Mouse (Mus musculus) heart, embryonic 15.5 days (tissue): ENCODE measurements around the gene Gm9918. TPM values are rescaled to one million over a fixed set of nuclear protein-coding genes. Genes with fewer than 3 reads are reported as not detected.
"Not testable (repeated sequence)": the region's sequence is repeated elsewhere in the genome, so short reads cannot be mapped to it uniquely, and the experiment has no call there.

ENCODE experiments used
- ATAC-seq: fragments of 200-750 bp; cut with Nextera tagmentation; replicated peaks from 2 replicates; pipeline ENCODE4 v1.8.0; 2017; ENCODE audit warnings: low read depth, moderate TSS enrichment; ENCODE audit not compliant: insufficient number of reproducible peaks, insufficient read depth, low FRiP score
- H3K27ac ChIP-seq: fragments of 300-500 bp; sonication (generic); 2 replicates; pipeline ENCODE4 v1.5.1; 2015; ENCODE audit warnings: mild to moderate bottlenecking, inconsistent platforms
- H3K27me3 ChIP-seq: fragments of 300-500 bp; sonication (generic); 2 replicates; pipeline ENCODE4 v1.6.1; 2015; ENCODE audit warnings: inconsistent platforms
- H3K36me3 ChIP-seq: fragments of 300-500 bp; sonication (generic); 2 replicates; pipeline ENCODE4 v1.6.1; 2015; ENCODE audit warnings: mild to moderate bottlenecking, inconsistent platforms
- H3K4me1 ChIP-seq: fragments of 300-500 bp; sonication (generic); replicated peaks from 2 replicates; pipeline ENCODE4 v1.6.1; 2015; ENCODE audit warnings: inconsistent platforms
- H3K4me2 ChIP-seq: fragments of 300-500 bp; sonication (generic); 2 replicates; pipeline ENCODE4 v1.6.1; 2015; ENCODE audit warnings: inconsistent platforms, mild to moderate bottlenecking, moderate library complexity
- H3K4me3 ChIP-seq: fragments of 300-500 bp; sonication (generic); 2 replicates; pipeline ENCODE4 v1.5.1; 2015; ENCODE audit warnings: mild to moderate bottlenecking, inconsistent platforms
- H3K9ac ChIP-seq: fragments of 300-500 bp; sonication (generic); 2 replicates; pipeline ENCODE4 v1.6.1; 2015; ENCODE audit warnings: mild to moderate bottlenecking, inconsistent platforms
- H3K9me3 ChIP-seq: fragments of 300-500 bp; sonication (generic); replicated peaks from 2 replicates; pipeline ENCODE4 v1.6.1; 2016; ENCODE audit warnings: inconsistent platforms
- WGBS: fragments of 180-500 bp; shearing (Covaris S2); methylation state at CpG from one replicate; pipeline ENCODE4 v1.1.7; 2015; ENCODE audit warnings: mixed read lengths; 5-methylcytosine and 5-hydroxymethylcytosine counted together
- polyA plus RNA-seq: library from polyadenylated mRNA; unstranded; fragments of >200 nt; fragmentation: Nextera tagmentation; extraction: Ambion mirVana; gene quantifications from 2 replicates; pipeline ENCODE4 v1.2.1, GENCODE M21; 2015

Gene Gm9918
- not detected in 2 replicates for polyA plus RNA-seq

DNA sequence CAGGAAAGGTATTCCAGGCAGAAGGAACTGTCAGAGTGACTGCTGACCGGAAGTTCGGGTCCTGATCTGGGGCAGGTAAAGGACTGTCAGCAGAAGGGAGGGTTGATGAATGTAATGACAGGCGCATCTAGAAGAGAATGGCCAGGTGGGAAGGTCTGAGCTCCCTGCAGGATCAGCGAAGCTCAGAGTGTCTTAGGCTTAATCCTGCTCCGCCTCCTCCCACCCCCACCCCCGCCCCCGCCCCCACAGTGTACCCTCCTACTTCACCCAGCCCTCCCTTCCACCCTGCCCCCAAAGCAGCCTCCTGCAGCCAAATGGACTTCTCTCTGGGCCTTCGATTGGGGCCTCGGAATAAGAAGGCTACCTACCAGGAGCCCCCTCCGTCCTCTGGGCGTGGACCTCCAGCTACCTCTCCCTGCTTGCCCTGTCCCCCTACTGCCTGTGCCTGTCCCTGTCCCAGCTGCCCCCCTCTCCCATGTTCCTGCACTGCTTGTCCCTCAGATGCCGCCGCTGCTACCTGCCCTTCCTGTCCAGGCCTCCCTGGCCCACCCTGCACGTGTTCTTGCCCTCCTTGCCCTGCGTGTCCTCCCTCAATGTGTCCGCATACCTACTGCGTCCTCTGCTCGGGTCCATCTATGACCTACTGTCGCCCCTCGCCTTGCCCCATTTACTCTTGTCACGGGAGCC, at the start of gene Gm9918:
Gene Gm9918, plus strand, starts transcription at position 290 of the 687 bp plus-strand sequence.
- WGBS: 10% methylated on average over 21 of the region's 21 CpGs
- no peak; the same call in 1 of the 2 replicates for ATAC-seq
- peaks cover 8% of the 10 kb centered on the region for H3K4me1 ChIP-seq
- H3K4me3 ChIP-seq: peak within 1 kb of the TSS; percentile 23
- H3K27me3 ChIP-seq: peaks cover 14% of the 10 kb centered on the region
- no peaks in the 10 kb centered on the region for H3K36me3 ChIP-seq
- peak within 1 kb of the TSS; percentile 55 for H3K4me2 ChIP-seq
- no peaks in the 10 kb centered on the region for H3K9me3 ChIP-seq
- H3K9ac ChIP-seq: no peak within 1 kb of the TSS
- no peak within 1 kb of the TSS for H3K27ac ChIP-seq

- 54% methylated on average over 10 of the region's 10 CpGs for WGBS
- no peak for ATAC-seq
- Histone ChIP-seq H3K9me3 (no peaks in the 10 kb centered on the region), H3K27ac (no peak overlapping the region), H3K4me2 (no peak overlapping the region), H3K27me3 (peaks cover 23% of the 10 kb centered on the region), H3K36me3 (no peaks in the 10 kb centered on the region), H3K4me3 (no peak overlapping the region), H3K4me1 (peaks cover 12% of the 10 kb centered on the region), H3K9ac (no peak overlapping the region)
Measured at GRCm38 (mm10) chr15:102222386-102222785, 48.0 kb upstream of the Gm9918 start.

- Histone ChIP-seq H3K27ac (no peak overlapping the region), H3K9ac (peak overlapping the region; percentile 48), H3K4me2 (peak overlapping the region; percentile 82), H3K9me3 (no peaks in the 10 kb centered on the region), H3K4me3 (peak overlapping the region; percentile 48), H3K36me3 (no peaks in the 10 kb centered on the region), H3K4me1 (peaks cover 12% of the 10 kb centered on the region), H3K27me3 (peaks cover 23% of the 10 kb centered on the region)
- WGBS: 2% methylated on average over 43 of the region's 43 CpGs
- ATAC-seq: peak; percentile 81
Measured at GRCm38 (mm10) chr15:102224186-102224991, 46.0 kb upstream of the Gm9918 start.

GRCm38 (mm10) chr15:102224992-102225617, 45.3 kb upstream of the Gm9918 start:
- no peak overlapping the region for H3K27ac ChIP-seq
- no peaks in the 10 kb centered on the region for H3K9me3 ChIP-seq
- peaks cover 23% of the 10 kb centered on the region for H3K27me3 ChIP-seq
- ATAC-seq: 0 out of 2 replicates have a peak, but pooled peaks have one; percentile 25
- H3K36me3 ChIP-seq: no peaks in the 10 kb centered on the region
- 8% methylated on average over 19 of the region's 21 CpGs for WGBS
- H3K4me3 ChIP-seq: peak overlapping the region; percentile 48
- H3K9ac ChIP-seq: peak overlapping the region; percentile 48
- H3K4me1 ChIP-seq: peaks cover 12% of the 10 kb centered on the region
- H3K4me2 ChIP-seq: peak overlapping the region; percentile 82

GRCm38 (mm10) chr15:102225619-102226018, 44.7 kb upstream of the Gm9918 start:
- WGBS: 66% methylated on average over 6 of the region's 6 CpGs
- not testable (repeated sequence) for H3K4me2 ChIP-seq, H3K9ac ChIP-seq, ATAC-seq, H3K36me3 ChIP-seq, H3K9me3 ChIP-seq, H3K4me3 ChIP-seq, H3K27ac ChIP-seq
- Histone ChIP-seq H3K27me3 (peaks cover 23% of the 10 kb centered on the region), H3K4me1 (peaks cover 12% of the 10 kb centered on the region)

DNA sequence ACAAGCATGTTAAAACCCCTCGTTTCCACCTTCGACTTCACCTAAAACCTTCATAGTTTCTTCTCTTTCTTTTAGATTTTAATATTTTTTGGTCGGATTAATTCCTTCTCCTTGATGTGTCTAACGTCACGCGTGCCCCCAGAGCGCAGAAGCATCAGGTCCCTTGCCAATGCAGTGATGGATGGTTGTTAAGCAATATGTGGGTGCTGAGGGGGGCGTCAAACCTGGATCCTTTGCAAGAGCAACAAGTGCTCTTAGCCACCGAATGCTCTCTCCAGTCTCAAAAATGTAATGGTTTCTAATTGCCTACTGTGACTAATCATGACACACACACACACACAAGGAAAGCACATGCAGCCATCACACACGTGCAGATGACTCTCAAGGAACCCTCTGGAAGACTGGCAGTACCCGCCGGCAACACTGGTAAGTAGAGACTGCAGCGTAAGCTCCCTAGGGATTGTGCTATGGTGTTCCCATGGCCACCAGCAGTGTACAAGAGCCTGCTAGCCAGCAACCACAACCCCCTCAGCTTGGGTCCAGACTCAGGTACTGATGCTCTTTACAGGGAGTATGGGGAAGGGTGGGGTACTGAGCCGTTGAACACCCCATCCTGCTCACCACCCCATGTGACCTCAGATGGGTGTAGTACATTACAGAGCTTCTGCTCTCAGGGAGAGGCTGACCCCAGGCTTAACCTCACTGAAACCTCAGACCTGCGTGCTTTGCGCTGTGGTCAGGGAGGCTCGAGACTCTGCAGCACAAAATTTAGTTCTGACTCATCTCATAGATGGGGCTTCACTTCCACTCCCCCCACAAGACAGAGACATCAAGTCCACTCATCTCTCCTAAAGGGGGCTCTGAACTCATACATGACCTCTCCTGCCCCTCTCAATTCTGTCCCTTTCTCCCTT, 39.7 kb upstream of the Gm9918 start:
- Histone ChIP-seq H3K4me3 (no peak overlapping the region), H3K27me3 (peaks cover 5% of the 10 kb centered on the region; the same call in 1 of the 2 replicates), H3K27ac (no peak overlapping the region), H3K4me1 (peaks cover 7% of the 10 kb centered on the region), H3K9me3 (no peaks in the 10 kb centered on the region), H3K4me2 (no peak overlapping the region), H3K36me3 (no peaks in the 10 kb centered on the region), H3K9ac (no peak overlapping the region)
- 72% methylated on average over 17 of the region's 17 CpGs for WGBS
- ATAC-seq: no peak

DNA sequence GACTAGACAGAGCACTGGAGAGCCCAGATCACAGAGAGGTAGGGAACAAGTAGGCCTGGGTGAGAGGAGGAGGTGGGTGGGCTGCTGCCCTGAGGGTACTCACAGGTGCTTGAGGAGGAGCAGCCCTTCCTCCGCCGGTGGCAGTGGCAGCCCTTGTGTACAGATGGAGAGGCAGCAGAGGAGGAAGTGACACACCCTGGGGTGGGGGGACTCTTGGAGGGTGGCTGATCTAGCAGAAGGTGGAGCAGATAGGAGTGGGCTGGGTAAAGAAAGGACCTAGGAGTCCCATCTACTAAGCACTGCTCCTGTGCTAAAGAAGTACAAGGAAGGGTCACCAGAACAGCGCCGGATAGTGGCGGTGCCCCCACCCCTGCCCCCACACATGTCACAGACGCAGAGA, 38.6 kb upstream of the Gm9918 start, which contains the start of gene Itgb7:
Gene Itgb7, minus strand, starts transcription at position 197 of the 400 bp plus-strand sequence.
- H3K4me3 ChIP-seq: no peak within 1 kb of the TSS
- H3K4me1 ChIP-seq: peaks cover 11% of the 10 kb centered on the region
- 26% methylated on average over 6 of the region's 6 CpGs for WGBS
- no peak; the same call in 1 of the 2 replicates for ATAC-seq
- no peaks in the 10 kb centered on the region for H3K36me3 ChIP-seq
- peaks cover 5% of the 10 kb centered on the region; the same call in 1 of the 2 replicates for H3K27me3 ChIP-seq
- no peak within 1 kb of the TSS for H3K27ac ChIP-seq
- H3K4me2 ChIP-seq: no peak within 1 kb of the TSS
- H3K9me3 ChIP-seq: no peaks in the 10 kb centered on the region
- 0 out of 2 replicates have a peak within 1 kb of the TSS, but pooled peaks have one; percentile 3 for H3K9ac ChIP-seq

DNA sequence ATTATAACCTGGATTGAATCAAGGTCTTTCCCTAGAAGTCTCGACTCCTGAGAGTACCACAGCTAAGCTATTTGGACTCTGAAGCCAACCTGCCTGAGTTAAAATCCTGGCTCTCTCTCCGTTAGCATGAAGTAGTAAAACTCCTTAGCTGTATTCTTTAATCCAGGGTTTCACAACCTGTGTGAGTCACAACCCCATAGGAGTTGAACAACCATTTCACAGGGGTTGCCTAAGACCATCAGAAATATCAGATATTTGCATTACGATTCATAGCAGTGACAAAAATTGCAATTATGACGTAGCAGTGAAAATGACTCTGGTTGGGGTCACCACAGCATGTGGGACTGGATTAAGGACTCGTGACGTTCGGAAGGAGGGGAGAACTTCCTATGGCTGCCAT, 37.6 kb upstream of the Gm9918 start:
- 86% methylated on average over 7 of the region's 7 CpGs for WGBS
- Histone ChIP-seq H3K9ac (no peak overlapping the region), H3K4me3 (no peak overlapping the region), H3K27ac (no peak overlapping the region), H3K9me3 (no peaks in the 10 kb centered on the region), H3K36me3 (no peaks in the 10 kb centered on the region; the same call in 1 of the 2 replicates), H3K4me2 (no peak overlapping the region), H3K27me3 (peaks cover 5% of the 10 kb centered on the region; the same call in 1 of the 2 replicates), H3K4me1 (peaks cover 11% of the 10 kb centered on the region)
- ATAC-seq: no peak

- peaks cover 5% of the 10 kb centered on the region; the same call in 1 of the 2 replicates for H3K27me3 ChIP-seq
- H3K4me1 ChIP-seq: peaks cover 11% of the 10 kb centered on the region
- H3K27ac ChIP-seq: no peak overlapping the region
- no peak overlapping the region for H3K4me2 ChIP-seq
- no peaks in the 10 kb centered on the region; the same call in 1 of the 2 replicates for H3K36me3 ChIP-seq
- no peak for ATAC-seq
- no peak overlapping the region for H3K4me3 ChIP-seq
- H3K9me3 ChIP-seq: no peaks in the 10 kb centered on the region
- H3K9ac ChIP-seq: no peak overlapping the region
- 25% methylated on average over 2 of the region's 2 CpGs for WGBS
Measured at GRCm38 (mm10) chr15:102233896-102234295, 36.5 kb upstream of the Gm9918 start.

- no peaks in the 10 kb centered on the region for H3K9me3 ChIP-seq
- WGBS: 29% methylated on average over 21 of the region's 21 CpGs
- no peak overlapping the region for H3K4me3 ChIP-seq
- no peak overlapping the region for H3K27ac ChIP-seq
- no peak for ATAC-seq
- no peak overlapping the region for H3K9ac ChIP-seq
- H3K36me3 ChIP-seq: no peaks in the 10 kb centered on the region; the same call in 1 of the 2 replicates
- peak overlapping the region; percentile 43 for H3K4me2 ChIP-seq
- H3K27me3 ChIP-seq: peaks cover 8% of the 10 kb centered on the region; the same call in 1 of the 2 replicates
- H3K4me1 ChIP-seq: peaks cover 12% of the 10 kb centered on the region
Measured at GRCm38 (mm10) chr15:102235371-102236027, 34.9 kb upstream of the Gm9918 start.
